8 mouse cellular contexts compared by ENCODE assay signal in genomic region chr8:69716403-69717231, GRCm38 (mm10). TPM values are rescaled to one million over a fixed set of nuclear protein-coding genes. Genes with fewer than 3 reads are reported as not detected.
DNase-seq lines count a peak whose midpoint lies in the region; ATAC-seq and TF ChIP-seq lines count a peak whose summit lies in the region.

No protein-coding gene starts in this region.

- peak overlapping the region; percentile 56 for H3K4me2 ChIP-seq in embryonic facial prominence, embryonic 14.5 days (ENCODE audit: low read depth, low read length)
- H3K4me2 ChIP-seq in limb, embryonic 13.5 days (replicated peaks), result peak overlapping the region; percentile 59
- peak overlapping the region; percentile 64 for H3K4me2 ChIP-seq in midbrain, embryonic 16.5 days (ENCODE audit: low read length)

- H3K9ac ChIP-seq in embryonic facial prominence, embryonic 14.5 days (ENCODE audit: low read depth, low read length), result peak overlapping the region; percentile 98
- H3K9ac ChIP-seq in heart, adult 2 months (ENCODE audit: low read depth, low read length), result peak overlapping the region; percentile 97
- H3K9ac ChIP-seq in limb, embryonic 13.5 days, result peak overlapping the region; percentile 93
- peak overlapping the region; percentile 84 for H3K9ac ChIP-seq in midbrain, embryonic 16.5 days (ENCODE audit: low read depth, low read length)

- peak overlapping the region; percentile 100 for H3K27ac ChIP-seq in embryonic facial prominence, embryonic 14.5 days (replicated peaks; ENCODE audit: low read depth, low read length)
- peak overlapping the region; percentile 99 for H3K27ac ChIP-seq in heart, adult 2 months
- H3K27ac ChIP-seq in limb, embryonic 13.5 days, result peak overlapping the region; percentile 100
- peak overlapping the region; percentile 96 for H3K27ac ChIP-seq in midbrain, embryonic 16.5 days (ENCODE audit: low read length)

- H3K4me1 ChIP-seq in embryonic facial prominence, embryonic 14.5 days (ENCODE audit: control insufficient read depth, insufficient read depth, low read length), result peaks cover 6% of the 10 kb centered on the region
- H3K4me1 ChIP-seq in heart, adult 2 months (ENCODE audit: control insufficient read depth, insufficient read depth, low read length), result peaks cover 6% of the 10 kb centered on the region
- peaks cover 22% of the 10 kb centered on the region for H3K4me1 ChIP-seq in limb, embryonic 13.5 days
- H3K4me1 ChIP-seq in midbrain, embryonic 16.5 days (ENCODE audit: control insufficient read depth, insufficient read depth, low read length), result peaks cover 28% of the 10 kb centered on the region

- no peaks in the 10 kb centered on the region for H3K9me3 ChIP-seq in embryonic facial prominence, embryonic 14.5 days (ENCODE audit: control insufficient read depth, low read length)
- H3K9me3 ChIP-seq in limb, embryonic 13.5 days, result no peaks in the 10 kb centered on the region
- H3K9me3 ChIP-seq in midbrain, embryonic 16.5 days (replicated peaks; ENCODE audit: control insufficient read depth, low read length, poor library complexity, severe bottlenecking), result no peaks in the 10 kb centered on the region

- TF ChIP-seq CTCF in heart, adult 2 months (IDR thresholded peaks at IDR 0.05), result no peak

- WGBS in embryonic facial prominence, embryonic 14.5 days, result under 1% methylated on average over 39 of the region's 52 CpGs
- WGBS in heart, adult 2 months, result under 1% methylated on average over 52 of the region's 52 CpGs
- under 1% methylated on average over 52 of the region's 52 CpGs for WGBS in limb, embryonic 13.5 days
- WGBS in midbrain, embryonic 16.5 days, result under 1% methylated on average over 52 of the region's 52 CpGs

- TF ChIP-seq EP300 in heart, adult 2 months (IDR thresholded peaks at IDR 0.05; ENCODE audit: insufficient read depth, low read depth, low read length), result peak; percentile 83; the same call in 1 of the 2 replicates

- peaks cover 8% of the 10 kb centered on the region for H3K79me2 ChIP-seq in heart, adult 2 months (replicated peaks; ENCODE audit: control insufficient read depth, insufficient read depth, low read length)

- intact Hi-C loops in heart, adult 2 months (cut with DNase I), result loop anchor here (1.0 to 10.0 kb wide), 5 partner anchors 33 to 186 kb away; partner anchors contain the start of genes Atp13a1, Gm20422, Ndufa13 and Tssk6

- DNase-seq in 3T3-L1 (ENCODE audit: low read depth, low spot score), result peak; percentile 100
- peak; percentile 75 to 85 for DNase-seq in adrenal gland, postnatal 4 days (ENCODE audit: low spot score in 2 of 2)
- DNase-seq in embryonic facial prominence, embryonic 14.5 days (ENCODE audit: low spot score), result peak; percentile 100
- peak; percentile 92 to 97 for DNase-seq in heart, adult 2 months
- DNase-seq in kidney, adult 8-10 months, result peak; percentile 96 to 100
- peak; percentile 87 to 95 for DNase-seq in spleen, postnatal 10 days (ENCODE audit: low spot score in 2 of 2)

- peak overlapping the region; percentile 80 for H3K4me3 ChIP-seq in embryonic facial prominence, embryonic 14.5 days (ENCODE audit: low read depth, low read length)
- H3K4me3 ChIP-seq in heart, adult 2 months, result peak overlapping the region; percentile 76
- peak overlapping the region; percentile 88 for H3K4me3 ChIP-seq in limb, embryonic 13.5 days
- peak overlapping the region; percentile 66 for H3K4me3 ChIP-seq in midbrain, embryonic 16.5 days (ENCODE audit: low read depth, low read length)

- peaks cover 15% of the 10 kb centered on the region; the same call in 1 of the 2 replicates for H3K36me3 ChIP-seq in embryonic facial prominence, embryonic 14.5 days (ENCODE audit: control insufficient read depth, insufficient read depth, low read length)
- H3K36me3 ChIP-seq in heart, adult 2 months (ENCODE audit: control insufficient read depth, insufficient read depth, low read length), result peaks cover 11% of the 10 kb centered on the region; the same call in 1 of the 2 replicates
- peaks cover 12% of the 10 kb centered on the region for H3K36me3 ChIP-seq in limb, embryonic 13.5 days
- no peaks in the 10 kb centered on the region for H3K36me3 ChIP-seq in midbrain, embryonic 16.5 days (ENCODE audit: control insufficient read depth, insufficient read depth, low read length)

- peak; percentile 98 for ATAC-seq in embryonic facial prominence, embryonic 14.5 days (ENCODE audit: low read depth)
- ATAC-seq in limb, embryonic 13.5 days (ENCODE audit: low FRiP score, low read depth), result peak; percentile 99
- ATAC-seq in midbrain, embryonic 16.5 days, result peak; percentile 99

- no peaks in the 10 kb centered on the region for H3K27me3 ChIP-seq in embryonic facial prominence, embryonic 14.5 days (replicated peaks; ENCODE audit: control insufficient read depth, insufficient read depth, low read length)
- no peaks in the 10 kb centered on the region for H3K27me3 ChIP-seq in heart, adult 2 months (ENCODE audit: control insufficient read depth, insufficient read depth, low read length)
- H3K27me3 ChIP-seq in limb, embryonic 13.5 days, result no peaks in the 10 kb centered on the region
- no peaks in the 10 kb centered on the region for H3K27me3 ChIP-seq in midbrain, embryonic 16.5 days (ENCODE audit: control insufficient read depth, insufficient read depth, low read depth, low read length)

- peak; percentile 87 for TF ChIP-seq POLR2A in heart, adult 2 months (IDR thresholded peaks at IDR 0.05; ENCODE audit: insufficient read depth, low read depth, low read length)

RNA-seq across cellular contexts. Expression of gene Zfp869, which starts 6.1 kb away (rescaled TPM):
- total RNA-seq in adrenal gland, postnatal 4 days (2021), result 10 to 100 TPM; 26.8 to 28.3 TPM
- 24.7 and 30.1 TPM in 2 replicates for polyA plus RNA-seq in embryonic facial prominence, embryonic 14.5 days (2014; fragmentation: Nextera tagmentation; extraction: Ambion mirVana)
- 10 to 100 TPM; 14.6 to 15.7 TPM for total RNA-seq in heart, adult 2 months (2021)
- polyA plus RNA-seq in heart, adult 2 months (2012; rRNA removed), result 3.0 and 6.1 TPM in 2 replicates
- polyA plus RNA-seq in limb, embryonic 13.5 days (2015; fragmentation: Nextera tagmentation; extraction: Ambion mirVana), result 33.5 and 34.2 TPM in 2 replicates
- polyA plus RNA-seq in midbrain, embryonic 16.5 days (2015; fragmentation: Nextera tagmentation; extraction: Ambion mirVana), result 25.9 and 26.3 TPM in 2 replicates

RNA-seq across cellular contexts. Expression of gene Zfp963, which starts 33.2 kb away (rescaled TPM):
- total RNA-seq in adrenal gland, postnatal 4 days (2021), result 1 to 10 TPM; 5.0 to 6.4 TPM
- polyA plus RNA-seq in embryonic facial prominence, embryonic 14.5 days (2014; fragmentation: Nextera tagmentation; extraction: Ambion mirVana), result 6.4 and 8.3 TPM in 2 replicates
- 1 to 10 TPM; 2.5 to 2.7 TPM for total RNA-seq in heart, adult 2 months (2021)
- polyA plus RNA-seq in heart, adult 2 months (2012; rRNA removed), result 1.7 and 3.8 TPM in 2 replicates
- polyA plus RNA-seq in limb, embryonic 13.5 days (2015; fragmentation: Nextera tagmentation; extraction: Ambion mirVana), result 7.7 and 8.1 TPM in 2 replicates
- polyA plus RNA-seq in midbrain, embryonic 16.5 days (2015; fragmentation: Nextera tagmentation; extraction: Ambion mirVana), result 7.9 and 8.0 TPM in 2 replicates

RNA-seq across cellular contexts. Expression of gene Gm20422, which starts 58.1 kb away (rescaled TPM):
- 1 to 10 TPM in 1 of 2 experiments, under 1 TPM in 1; 0.70 to 4.9 TPM for total RNA-seq in adrenal gland, postnatal 4 days (2021)
- 0.22 and 0.43 TPM in 2 replicates for polyA plus RNA-seq in embryonic facial prominence, embryonic 14.5 days (2014; fragmentation: Nextera tagmentation; extraction: Ambion mirVana)
- total RNA-seq in heart, adult 2 months (2021), result 1 to 10 TPM in 1 of 2 experiments, under 1 TPM in 1; 0.47 to 2.1 TPM
- polyA plus RNA-seq in heart, adult 2 months (2012; rRNA removed), result 0.64 TPM in 1 of 2 replicates, not detected in the other
- 0.19 TPM in 1 of 2 replicates, not detected in the other for polyA plus RNA-seq in limb, embryonic 13.5 days (2015; fragmentation: Nextera tagmentation; extraction: Ambion mirVana)
- 0.31 and 0.83 TPM in 2 replicates for polyA plus RNA-seq in midbrain, embryonic 16.5 days (2015; fragmentation: Nextera tagmentation; extraction: Ambion mirVana)

Comparison
In these comparisons a context has a peak if more than half of its experiments do, and no peak if none do; other contexts are left out.
1. Peak in every context shown above with its lines: DNase-seq, ATAC-seq, H3K4me3 ChIP-seq and H3K27ac ChIP-seq.